Mouse (Mus musculus): ENCODE data around the gene Fcho1. TPM values are rescaled to one million over a fixed set of nuclear protein-coding genes. Genes with fewer than 3 reads are reported as not detected.
A peak's percentile ranks its signal among the peaks of the same experiment; 100 is the strongest.

The Fcho1 gene
- polyA plus RNA-seq, 1 experiment from 2014 or later = 5.0 TPM

DNA sequence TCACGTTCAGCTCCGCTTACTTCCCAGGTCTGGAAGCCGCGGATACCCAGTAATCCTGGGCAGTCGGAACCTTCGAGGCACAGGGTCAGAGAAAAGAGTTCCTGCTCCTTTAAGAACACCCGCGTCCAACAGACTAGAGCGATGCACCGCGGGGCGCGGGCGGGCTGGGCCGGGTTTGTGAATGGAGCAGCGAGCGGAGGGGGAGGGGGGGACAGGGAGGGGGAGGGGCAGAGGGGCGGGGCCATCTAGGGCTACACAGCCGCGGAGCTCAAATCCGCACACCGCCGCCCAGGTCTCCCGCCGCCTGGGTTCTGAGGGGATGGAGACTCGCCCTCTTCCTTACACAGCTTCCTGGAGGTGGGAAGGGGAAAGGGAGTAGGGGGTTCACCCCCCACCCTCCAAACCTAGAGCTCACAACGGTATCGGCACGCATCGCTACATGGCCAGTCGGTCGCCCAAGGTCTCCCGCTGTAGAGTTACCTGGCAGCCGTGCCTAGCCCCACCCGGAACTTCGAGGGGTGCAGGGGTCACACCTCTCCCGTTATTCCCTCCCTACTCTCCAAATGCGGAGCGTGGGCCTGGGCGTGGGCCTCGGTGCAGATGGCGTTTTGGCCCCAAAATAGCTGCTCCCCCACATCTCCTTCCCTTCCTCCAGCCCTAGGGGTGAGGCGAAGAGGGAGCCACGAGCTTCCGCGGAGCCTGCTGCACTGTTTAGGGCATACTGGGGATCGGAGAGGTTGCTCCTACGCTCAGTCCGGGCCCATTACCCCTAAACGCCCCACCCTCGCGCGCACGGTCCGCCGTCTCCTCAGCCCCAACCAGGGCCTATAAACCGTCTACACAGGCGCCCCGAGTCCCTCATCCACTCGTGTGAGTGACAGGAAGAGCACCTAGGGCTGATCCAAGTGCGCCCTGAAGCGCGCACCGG lies 54.6 kb downstream of the Fcho1 start:
- peak; percentile 55 for ATAC-seq (replicated peaks; ENCODE audit: insufficient number of reproducible peaks, low FRiP score, low TSS enrichment, low read depth)
- under 1% methylated on average over 54 of the region's 64 CpGs for WGBS
- Histone ChIP-seq H3K4me2 (ENCODE audit: low read depth, low read length) (peak overlapping the region; percentile 93), H3K27ac (replicated peaks; ENCODE audit: low read depth, low read length) (no peak overlapping the region), H3K4me1 (ENCODE audit: control insufficient read depth, insufficient read depth, low read length) (peaks cover 3% of the 10 kb centered on the region; the same call in 1 of the 2 replicates), H3K27me3 (ENCODE audit: control insufficient read depth, insufficient read depth, low read length) (peaks cover 26% of the 10 kb centered on the region), H3K36me3 (replicated peaks; ENCODE audit: control insufficient read depth, insufficient read depth, low read depth, low read length) (no peaks in the 10 kb centered on the region), H3K4me3 (ENCODE audit: low read depth, low read length) (peak overlapping the region; percentile 44), H3K9ac (replicated peaks; ENCODE audit: low read length) (peak overlapping the region; percentile 14; the same call in 1 of the 2 replicates), H3K9me3 (replicated peaks; ENCODE audit: control insufficient read depth, low read length) (no peaks in the 10 kb centered on the region)
- peak; percentile 79 for DNase-seq (ENCODE audit: low spot score)

DNA sequence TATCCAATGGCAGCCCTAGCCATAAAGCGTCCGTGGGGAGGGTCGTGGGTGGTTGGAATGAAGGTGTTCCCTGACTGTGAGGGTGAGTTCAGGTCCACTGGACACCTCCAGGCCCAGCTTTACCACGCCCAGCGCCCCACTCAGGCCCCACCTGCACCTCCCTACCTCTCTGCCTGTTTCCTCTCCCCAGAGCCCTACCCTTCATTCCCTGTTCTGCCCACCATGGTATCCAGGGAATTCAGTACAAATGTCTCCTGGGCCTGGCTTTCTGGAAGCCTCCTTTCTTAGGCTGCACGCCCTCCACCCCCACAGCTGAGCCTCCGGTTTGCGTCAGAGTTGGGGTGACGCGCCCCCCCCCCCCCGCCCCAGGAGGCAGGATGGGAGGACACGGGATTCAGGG lies 55.3 kb downstream of the Fcho1 start:
- H3K4me2 ChIP-seq (ENCODE audit: low read depth, low read length) = peak overlapping the region; percentile 93
- peak; percentile 4; the same call in 1 of the 2 replicates for ATAC-seq (replicated peaks; ENCODE audit: insufficient number of reproducible peaks, low FRiP score, low TSS enrichment, low read depth)
- DNase-seq (ENCODE audit: low spot score) = no peak
- peak overlapping the region; percentile 14; the same call in 1 of the 2 replicates for H3K9ac ChIP-seq (replicated peaks; ENCODE audit: low read length)
- H3K27me3 ChIP-seq (ENCODE audit: control insufficient read depth, insufficient read depth, low read length) = peaks cover 20% of the 10 kb centered on the region
- no peaks in the 10 kb centered on the region for H3K36me3 ChIP-seq (replicated peaks; ENCODE audit: control insufficient read depth, insufficient read depth, low read depth, low read length)
- peak overlapping the region; percentile 44 for H3K4me3 ChIP-seq (ENCODE audit: low read depth, low read length)
- H3K9me3 ChIP-seq (replicated peaks; ENCODE audit: control insufficient read depth, low read length) = no peaks in the 10 kb centered on the region
- WGBS = 9% methylated on average over 12 of the region's 12 CpGs
- H3K27ac ChIP-seq (replicated peaks; ENCODE audit: low read depth, low read length) = no peak overlapping the region
- peaks cover 5% of the 10 kb centered on the region; the same call in 1 of the 2 replicates for H3K4me1 ChIP-seq (ENCODE audit: control insufficient read depth, insufficient read depth, low read length)

- Histone ChIP-seq H3K4me3 (ENCODE audit: low read depth, low read length) (no peak overlapping the region), H3K9ac (replicated peaks; ENCODE audit: low read length) (no peak overlapping the region), H3K4me2 (ENCODE audit: low read depth, low read length) (peak overlapping the region; percentile 21; the same call in 1 of the 2 replicates), H3K4me1 (ENCODE audit: control insufficient read depth, insufficient read depth, low read length) (peaks cover 5% of the 10 kb centered on the region; the same call in 1 of the 2 replicates), H3K27me3 (ENCODE audit: control insufficient read depth, insufficient read depth, low read length) (peaks cover 19% of the 10 kb centered on the region), H3K27ac (replicated peaks; ENCODE audit: low read depth, low read length) (no peak overlapping the region), H3K9me3 (replicated peaks; ENCODE audit: control insufficient read depth, low read length) (no peaks in the 10 kb centered on the region), H3K36me3 (replicated peaks; ENCODE audit: control insufficient read depth, insufficient read depth, low read depth, low read length) (no peaks in the 10 kb centered on the region)
- no peak for ATAC-seq (replicated peaks; ENCODE audit: insufficient number of reproducible peaks, low FRiP score, low TSS enrichment, low read depth)
- DNase-seq (ENCODE audit: low spot score) = no peak
- 3% methylated on average over 21 of the region's 21 CpGs for WGBS
Observed at GRCm38 (mm10) chr8:71668220-71668975, 57.1 kb downstream of the Fcho1 start.

GRCm38 (mm10) chr8:71667256-71667655 lies 58.3 kb downstream of the Fcho1 start:
- Histone ChIP-seq H3K27ac (replicated peaks; ENCODE audit: low read depth, low read length) (no peak overlapping the region), H3K4me1 (ENCODE audit: control insufficient read depth, insufficient read depth, low read length) (peaks cover 5% of the 10 kb centered on the region; the same call in 1 of the 2 replicates), H3K36me3 (replicated peaks; ENCODE audit: control insufficient read depth, insufficient read depth, low read depth, low read length) (no peaks in the 10 kb centered on the region), H3K4me2 (ENCODE audit: low read depth, low read length) (no peak overlapping the region), H3K27me3 (ENCODE audit: control insufficient read depth, insufficient read depth, low read length) (peaks cover 19% of the 10 kb centered on the region), H3K4me3 (ENCODE audit: low read depth, low read length) (no peak overlapping the region), H3K9me3 (replicated peaks; ENCODE audit: control insufficient read depth, low read length) (no peaks in the 10 kb centered on the region), H3K9ac (replicated peaks; ENCODE audit: low read length) (no peak overlapping the region)
- DNase-seq (ENCODE audit: low spot score) (no peak), ATAC-seq (replicated peaks; ENCODE audit: insufficient number of reproducible peaks, low FRiP score, low TSS enrichment, low read depth) (no peak)
- WGBS = 53% methylated on average over 5 of the region's 5 CpGs

GRCm38 (mm10) chr8:71666855-71667254 lies 58.7 kb downstream of the Fcho1 start:
- Histone ChIP-seq H3K9me3 (replicated peaks; ENCODE audit: control insufficient read depth, low read length) (no peaks in the 10 kb centered on the region), H3K27ac (replicated peaks; ENCODE audit: low read depth, low read length) (no peak overlapping the region), H3K27me3 (ENCODE audit: control insufficient read depth, insufficient read depth, low read length) (peaks cover 19% of the 10 kb centered on the region), H3K4me1 (ENCODE audit: control insufficient read depth, insufficient read depth, low read length) (peaks cover 5% of the 10 kb centered on the region; the same call in 1 of the 2 replicates), H3K36me3 (replicated peaks; ENCODE audit: control insufficient read depth, insufficient read depth, low read depth, low read length) (no peaks in the 10 kb centered on the region), H3K4me2 (ENCODE audit: low read depth, low read length) (no peak overlapping the region), H3K9ac (replicated peaks; ENCODE audit: low read length) (no peak overlapping the region), H3K4me3 (ENCODE audit: low read depth, low read length) (no peak overlapping the region)
- ATAC-seq (replicated peaks; ENCODE audit: insufficient number of reproducible peaks, low FRiP score, low TSS enrichment, low read depth) (no peak), DNase-seq (ENCODE audit: low spot score) (no peak)
- whole genome bisulfite sequencing = 56% methylated on average over 1 of the region's 1 CpGs

DNA sequence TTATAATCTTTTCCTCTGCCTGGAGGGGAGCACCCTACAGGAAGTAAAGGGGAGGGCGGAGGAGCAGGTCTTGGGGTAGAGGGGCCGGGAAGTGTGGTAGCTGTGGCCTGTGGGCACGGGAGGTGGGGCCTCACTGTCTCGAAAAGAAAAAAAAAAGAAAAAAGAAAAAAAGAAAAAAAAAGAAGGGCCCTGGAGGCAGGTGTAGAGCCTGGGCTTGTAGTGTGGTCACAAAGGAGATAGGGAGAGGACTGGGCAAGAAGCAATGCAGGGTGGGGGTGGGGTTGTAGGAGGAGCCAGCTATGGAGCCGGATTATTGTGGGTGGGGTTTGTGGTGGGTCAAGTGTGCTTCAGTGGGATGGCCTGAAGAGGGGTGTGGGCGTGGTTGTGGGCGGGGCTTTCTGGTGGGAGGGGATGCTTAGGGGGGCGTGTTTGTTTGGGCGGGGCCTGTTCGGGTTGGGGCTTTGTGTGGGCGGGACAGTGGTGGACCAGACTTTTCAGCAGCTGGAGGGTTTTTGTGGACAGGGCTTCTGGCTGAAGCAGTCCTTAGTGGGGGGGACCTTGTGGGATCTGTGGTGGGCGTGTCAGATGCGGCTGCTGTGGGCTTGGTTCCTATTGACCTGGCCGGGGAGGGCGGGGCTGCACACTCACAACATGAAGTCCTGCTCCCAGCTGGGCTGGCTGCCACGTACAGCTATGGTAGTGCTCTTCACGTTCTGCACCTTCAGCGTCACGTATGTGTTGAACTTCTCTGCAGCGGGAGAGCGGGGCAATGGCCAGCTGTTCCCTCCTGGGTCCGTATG lies 60.0 kb downstream of the Fcho1 start:
- Histone ChIP-seq H3K4me2 (ENCODE audit: low read depth, low read length) (peak overlapping the region; percentile 36), H3K36me3 (replicated peaks; ENCODE audit: control insufficient read depth, insufficient read depth, low read depth, low read length) (no peaks in the 10 kb centered on the region), H3K9ac (replicated peaks; ENCODE audit: low read length) (no peak overlapping the region), H3K27ac (replicated peaks; ENCODE audit: low read depth, low read length) (no peak overlapping the region), H3K9me3 (replicated peaks; ENCODE audit: control insufficient read depth, low read length) (no peaks in the 10 kb centered on the region), H3K4me1 (ENCODE audit: control insufficient read depth, insufficient read depth, low read length) (peaks cover 3% of the 10 kb centered on the region; the same call in 1 of the 2 replicates), H3K4me3 (ENCODE audit: low read depth, low read length) (no peak overlapping the region), H3K27me3 (ENCODE audit: control insufficient read depth, insufficient read depth, low read length) (peaks cover 16% of the 10 kb centered on the region)
- WGBS = 3% methylated on average over 21 of the region's 22 CpGs
- ATAC-seq (replicated peaks; ENCODE audit: insufficient number of reproducible peaks, low FRiP score, low TSS enrichment, low read depth) = peak; percentile 16
- DNase-seq (ENCODE audit: low spot score) = peak; percentile 84

DNA sequence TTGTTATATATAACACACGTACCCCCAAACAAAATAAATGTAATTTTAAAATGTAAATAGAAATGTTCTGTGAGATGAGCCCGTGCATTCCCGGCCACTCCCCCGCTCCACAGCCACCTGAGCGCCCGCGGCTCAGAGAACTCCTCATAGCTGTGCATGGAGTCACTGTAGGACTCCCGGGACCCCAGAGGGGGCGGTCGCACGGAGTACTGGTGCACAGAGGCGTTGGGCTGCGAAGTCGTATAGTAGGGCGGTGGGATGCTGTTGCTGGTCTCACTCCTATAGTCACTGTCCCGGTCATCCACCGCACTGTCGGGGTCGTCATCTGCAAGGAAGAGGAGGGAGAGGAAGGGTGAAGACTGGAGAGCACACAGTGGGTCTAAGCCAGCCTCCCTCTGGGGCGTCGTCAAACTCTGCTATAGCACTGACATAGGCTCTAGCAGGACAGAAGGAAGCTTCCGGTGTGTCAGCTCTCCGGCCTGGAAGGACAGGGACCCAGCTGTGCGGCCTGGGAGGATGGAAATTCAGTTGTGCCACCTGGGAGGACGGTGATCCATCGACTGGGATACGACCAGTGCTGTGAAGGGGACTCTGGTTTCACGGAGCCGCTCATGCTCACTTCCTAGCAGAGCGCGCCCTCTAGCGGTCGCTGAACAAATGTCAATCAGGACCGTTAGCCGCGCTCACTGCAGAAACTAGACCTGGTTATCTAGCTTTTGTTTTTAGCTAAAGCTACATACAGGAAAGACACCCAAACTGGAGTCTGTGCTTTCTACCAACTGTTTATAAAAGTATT lies 65.0 kb downstream of the Fcho1 start:
- Histone ChIP-seq H3K27me3 (ENCODE audit: control insufficient read depth, insufficient read depth, low read length) (peaks cover 33% of the 10 kb centered on the region), H3K4me1 (ENCODE audit: control insufficient read depth, insufficient read depth, low read length) (no peaks in the 10 kb centered on the region), H3K27ac (replicated peaks; ENCODE audit: low read depth, low read length) (no peak overlapping the region), H3K4me2 (ENCODE audit: low read depth, low read length) (no peak overlapping the region), H3K9ac (replicated peaks; ENCODE audit: low read length) (no peak overlapping the region), H3K36me3 (replicated peaks; ENCODE audit: control insufficient read depth, insufficient read depth, low read depth, low read length) (no peaks in the 10 kb centered on the region), H3K4me3 (ENCODE audit: low read depth, low read length) (no peak overlapping the region), H3K9me3 (replicated peaks; ENCODE audit: control insufficient read depth, low read length) (no peaks in the 10 kb centered on the region)
- DNase-seq (ENCODE audit: low spot score) (peak; percentile 93), ATAC-seq (replicated peaks; ENCODE audit: insufficient number of reproducible peaks, low FRiP score, low TSS enrichment, low read depth) (peak; percentile 46; the same call in 1 of the 2 replicates)
- WGBS = 8% methylated on average over 36 of the region's 36 CpGs
